Mouse (Mus musculus) heart, embryonic 14.5 days (tissue): ENCODE data around the gene Higd1c. TPM values are rescaled to one million over a fixed set of nuclear protein-coding genes. Genes with fewer than 3 reads are reported as not detected.

ENCODE experiments used
- ATAC-seq: fragments of 200-750 bp; cut with Nextera tagmentation; 2 replicates; pipeline ENCODE4 v1.8.0; 2017; ENCODE audit warnings: low read depth, moderate TSS enrichment; ENCODE audit not compliant: insufficient number of reproducible peaks, insufficient read depth, low FRiP score
- H3K27ac ChIP-seq, 2 experiments: fragments of 200-500 bp in 1 of 2; fragments of 300-500 bp in 1 of 2; sonication (generic) in 1 of 2; replicated peaks in 1 of 2; 2 replicates each; pipeline ENCODE4 v1.5.1; 2012 to 2014; ENCODE audit warnings: low read depth in 2 of 2, low read length in 2 of 2, control low read depth in 1 of 2, mild to moderate bottlenecking in 1 of 2, mixed read lengths in 1 of 2; ENCODE audit not compliant: control insufficient read depth in 1 of 2, insufficient read depth in 1 of 2
- H3K27me3 ChIP-seq: fragments of 300-500 bp; sonication (generic); 2 replicates; pipeline ENCODE4 v1.6.1; 2014; ENCODE audit warnings: mild to moderate bottlenecking, low read length, control low read depth; ENCODE audit not compliant: control insufficient read depth, insufficient read depth
- H3K36me3 ChIP-seq: fragments of 300-500 bp; sonication (generic); 2 replicates; pipeline ENCODE4 v1.6.1; 2014; ENCODE audit warnings: mild to moderate bottlenecking, control low read depth, low read length, mixed read lengths; ENCODE audit not compliant: control insufficient read depth, insufficient read depth
- H3K4me1 ChIP-seq, 2 experiments: fragments of 200-500 bp in 1 of 2; fragments of 300-500 bp in 1 of 2; sonication (generic) in 1 of 2; 2 replicates each; pipeline ENCODE4 v1.6.1; 2012 to 2014; ENCODE audit warnings: low read length in 2 of 2, control low read depth in 1 of 2, mixed read lengths in 1 of 2; ENCODE audit not compliant: control insufficient read depth in 2 of 2, insufficient read depth in 2 of 2
- H3K4me2 ChIP-seq: fragments of 300-500 bp; sonication (generic); 2 replicates; pipeline ENCODE4 v1.6.1; 2014; ENCODE audit warnings: mild to moderate bottlenecking, low read length
- H3K4me3 ChIP-seq, 2 experiments: fragments of 200-500 bp in 1 of 2; fragments of 300-500 bp in 1 of 2; sonication (generic) in 1 of 2; 2 replicates each; pipeline ENCODE4 v1.5.1; 2012 to 2014; ENCODE audit warnings: low read length in 2 of 2, mild to moderate bottlenecking in 2 of 2, control low read depth in 1 of 2, low read depth in 1 of 2, moderate library complexity in 1 of 2; ENCODE audit not compliant: control insufficient read depth in 1 of 2, insufficient read depth in 1 of 2
- H3K9ac ChIP-seq: fragments of 300-500 bp; sonication (generic); 2 replicates; pipeline ENCODE4 v1.6.1; 2014; ENCODE audit warnings: mild to moderate bottlenecking, low read length
- H3K9me3 ChIP-seq: fragments of 300-500 bp; sonication (generic); 2 replicates; pipeline ENCODE4 v1.6.1; 2016; ENCODE audit warnings: low read length, control low read depth; ENCODE audit not compliant: control insufficient read depth
- WGBS: fragments of 180-500 bp; shearing (Covaris S2); extraction: QIAGEN DNeasy Blood & Tissue Kit; methylation state at CpG from one replicate; pipeline ENCODE4 v1.1.7; 2014; 5-methylcytosine and 5-hydroxymethylcytosine counted together
- polyA plus RNA-seq: library from polyadenylated mRNA; unstranded; fragments of >200 nt; fragmentation: Nextera tagmentation; extraction: Ambion mirVana; gene quantifications from 2 replicates; pipeline ENCODE4 v1.2.1, GENCODE M21; 2014

Gene Higd1c
- polyA plus RNA-seq, 1 experiment from 2014 or later, result not detected

DNA sequence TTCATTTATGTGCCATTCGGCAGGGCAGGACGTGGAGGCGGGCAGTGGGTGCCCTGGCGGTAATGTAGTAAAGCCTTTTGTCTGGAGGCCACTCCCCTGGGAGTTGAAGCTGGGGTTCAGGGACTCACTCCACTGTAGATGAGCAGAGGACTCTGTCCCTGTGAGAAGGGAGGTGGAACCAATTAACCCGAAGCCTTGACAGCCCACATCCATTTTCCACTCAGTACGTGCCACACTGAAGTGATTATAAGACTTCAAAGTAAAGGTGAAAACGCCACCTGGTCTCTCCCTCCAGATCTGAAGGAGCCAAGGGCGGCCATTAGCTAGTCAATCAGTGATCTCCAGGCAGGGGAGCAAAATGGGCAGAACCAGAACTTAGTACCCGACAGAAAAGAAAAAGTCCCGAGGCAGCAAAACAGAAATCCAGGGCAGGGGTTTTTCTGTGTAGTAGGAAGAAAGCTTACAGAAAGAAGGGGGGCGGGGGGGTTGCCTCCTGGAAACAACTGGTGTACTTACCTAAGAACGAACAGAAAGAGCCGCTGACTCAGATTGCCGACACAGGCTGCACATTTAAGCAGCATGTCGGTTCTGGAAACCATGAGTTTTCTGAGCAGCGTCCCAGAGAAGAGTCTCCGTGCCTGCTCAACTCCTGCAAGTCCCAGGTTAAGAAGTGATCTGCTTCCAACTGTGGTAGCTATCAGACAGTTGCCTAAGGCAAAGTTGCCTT is 60.2 kb downstream of the Higd1c start, which contains the start of gene Slc11a2:
Gene Slc11a2 (minus strand): TSS at position 677 of the 727 bp plus-strand sequence.
- H3K27me3 ChIP-seq, result peaks cover 20% of the 10 kb centered on the region; the same call in 1 of the 2 replicates
- no peaks in the 10 kb centered on the region for H3K36me3 ChIP-seq
- WGBS, result 28% methylated on average over 17 of the region's 17 CpGs
- no peaks in the 10 kb centered on the region for H3K9me3 ChIP-seq
- H3K4me3 ChIP-seq, result peak within 1 kb of the TSS; percentile 33 to 95
- H3K4me2 ChIP-seq, result peak within 1 kb of the TSS; percentile 100
- no peak for ATAC-seq
- H3K27ac ChIP-seq, result no peak within 1 kb of the TSS
- peak within 1 kb of the TSS; percentile 69 for H3K9ac ChIP-seq
- peaks cover 7 to 37% of the 10 kb centered on the region in 2 experiments for H3K4me1 ChIP-seq

- Histone ChIP-seq H3K4me2 (no peak overlapping the region), H3K27me3 (peaks cover 20% of the 10 kb centered on the region; the same call in 1 of the 2 replicates), H3K4me3 (no peak overlapping the region), H3K36me3 (no peaks in the 10 kb centered on the region), H3K9ac (no peak overlapping the region), H3K27ac (0 out of 4 replicates have a peak overlapping the region, but pooled peaks of 1 of the 2 experiments have one; percentile 3), H3K9me3 (no peaks in the 10 kb centered on the region), H3K4me1 (peaks cover 2 to 14% of the 10 kb centered on the region in 2 experiments; a peak in 2 of 4 replicates)
- no peak for ATAC-seq
- 57% methylated on average over 13 of the region's 13 CpGs for WGBS
Measured at GRCm38 (mm10) chr15:100428296-100428905, 64.1 kb downstream of the Higd1c start.

GRCm38 (mm10) chr15:100429959-100430565 is 65.7 kb downstream of the Higd1c start:
- Histone ChIP-seq H3K27ac (no peak overlapping the region), H3K4me3 (no peak overlapping the region), H3K9ac (no peak overlapping the region), H3K27me3 (peaks cover 11% of the 10 kb centered on the region; the same call in 1 of the 2 replicates), H3K9me3 (no peaks in the 10 kb centered on the region), H3K4me1 (peaks cover 2 to 3% of the 10 kb centered on the region in 2 experiments; a peak in 2 of 4 replicates), H3K36me3 (no peaks in the 10 kb centered on the region), H3K4me2 (no peak overlapping the region)
- no peak for ATAC-seq
- WGBS, result 72% methylated on average over 11 of the region's 11 CpGs

- Histone ChIP-seq H3K4me1 (peaks cover 4 to 7% of the 10 kb centered on the region in 2 experiments), H3K36me3 (no peaks in the 10 kb centered on the region), H3K4me3 (no peak overlapping the region), H3K9ac (no peak overlapping the region), H3K27me3 (no peaks in the 10 kb centered on the region), H3K9me3 (no peaks in the 10 kb centered on the region), H3K4me2 (no peak overlapping the region), H3K27ac (no peak overlapping the region)
- 57% methylated on average over 4 of the region's 4 CpGs for WGBS
- ATAC-seq, result no peak
Measured at GRCm38 (mm10) chr15:100433234-100433633, 68.9 kb downstream of the Higd1c start.

Other genes with a start within 250 kb of the Higd1c start
- gene Atf1, start 136.7 kb upstream of the Higd1c start, polyA plus RNA-seq, result 36.8 and 37.1 TPM in 2 replicates
- gene Tmprss12, start 83.7 kb upstream of the Higd1c start, polyA plus RNA-seq, result not detected in 2 replicates
- gene Mettl7a1, start 60.4 kb upstream of the Higd1c start, polyA plus RNA-seq, result 2.2 and 3.8 TPM in 2 replicates
- gene Mettl7a3, start 29.6 kb upstream of the Higd1c start, polyA plus RNA-seq, result not detected in 2 replicates
- gene Methig1, start 11.4 kb upstream of the Higd1c start, polyA plus RNA-seq, result not detected in 2 replicates
- gene Mettl7a2, start 11.3 kb upstream of the Higd1c start, polyA plus RNA-seq, result not detected in 2 replicates
- gene Gm5475, start 57.6 kb downstream of the Higd1c start, polyA plus RNA-seq, result not detected in 2 replicates
- gene Slc11a2, start 60.5 kb downstream of the Higd1c start, polyA plus RNA-seq, result 12.7 and 14.1 TPM in 2 replicates
- gene Letmd1, start 104.5 kb downstream of the Higd1c start, polyA plus RNA-seq, result 12.8 and 13.6 TPM in 2 replicates
- 7.8 and 8.1 TPM in 2 replicates for gene Csrnp2, start 130.9 kb downstream of the Higd1c start, polyA plus RNA-seq
- 17.1 and 19.9 TPM in 2 replicates for gene Tfcp2, start 187.5 kb downstream of the Higd1c start, polyA plus RNA-seq
- 7.1 and 8.2 TPM in 2 replicates for gene Pou6f1, start 235.4 kb downstream of the Higd1c start, polyA plus RNA-seq